Mouse (Mus musculus) MEL (cell line): Measurements from ENCODE around the gene Vps11.

Experiments
- CTCF ChIP-seq, 3 experiments: IDR thresholded peaks in 2 of 3; conservative IDR thresholded peaks in 1 of 3; 2 replicates each; pipeline ENCODE4 v1.5.1; 2011 to 2012; ENCODE audit warnings: low read length in 3 of 3, low read depth in 2 of 3, mild to moderate bottlenecking in 2 of 3, improper control_type of control experiment in 1 of 3, inconsistent platforms in 1 of 3, mixed read lengths in 1 of 3, moderate library complexity in 1 of 3; ENCODE audit not compliant: control insufficient read depth in 1 of 3, insufficient read depth in 1 of 3, poor library complexity in 1 of 3, severe bottlenecking in 1 of 3
- EP300 ChIP-seq, 2 experiments: IDR thresholded peaks; 2 replicates each; pipeline ENCODE4 v1.6.1; 2011; ENCODE audit warnings: improper control_type of control experiment in 2 of 2, low read length in 2 of 2, low read depth in 1 of 2, mild to moderate bottlenecking in 1 of 2
- MAFK ChIP-seq: IDR thresholded peaks from 2 replicates; pipeline ENCODE4 v1.6.1; 2011; ENCODE audit warnings: low read depth, mild to moderate bottlenecking, low read length, improper control_type of control experiment, borderline replicate concordance
- MAX ChIP-seq: IDR thresholded peaks from 2 replicates; pipeline ENCODE4 v1.6.1; 2011; ENCODE audit warnings: low read length, improper control_type of control experiment
- POLR2A ChIP-seq, 2 experiments: IDR thresholded peaks; 2 replicates each; pipeline ENCODE4 v1.6.1; 2011 to 2012; ENCODE audit warnings: low read length in 2 of 2, mild to moderate bottlenecking in 2 of 2, control low read depth in 1 of 2, improper control_type of control experiment in 1 of 2, low read depth in 1 of 2, moderate library complexity in 1 of 2; ENCODE audit not compliant: control insufficient read depth in 1 of 2, insufficient read depth in 1 of 2, poor library complexity in 1 of 2
- UBTF ChIP-seq: IDR thresholded peaks from 2 replicates; pipeline ENCODE4 v1.6.1; 2012; ENCODE audit warnings: low read depth, mild to moderate bottlenecking, inconsistent platforms, low read length, improper control_type of control experiment, moderate library complexity, borderline replicate concordance; ENCODE audit not compliant: insufficient read depth
- USF1 ChIP-seq: IDR thresholded peaks from 2 replicates; pipeline ENCODE4 v1.6.1; 2014; ENCODE audit warnings: low read depth, mild to moderate bottlenecking, inconsistent platforms, low read length, improper control_type of control experiment, moderate library complexity

GRCm38 (mm10) chr9:44314257-44314547, 47.3 kb downstream of the Vps11 start:
- TF ChIP-seq POLR2A (IDR thresholded peaks at IDR 0.05; ENCODE audit: control insufficient read depth in 1 of 2, insufficient read depth in 1 of 2, low read depth in 1 of 2, low read length in 2 of 2, poor library complexity in 1 of 2) (no peak), MAX (no peak), MAFK (no peak), USF1 (no peak), CTCF (IDR thresholded peaks at IDR 0.05 in 2 of 3, conservative IDR thresholded peaks at IDR 0.05 in 1 of 3; ENCODE audit: control insufficient read depth in 1 of 3, insufficient read depth in 1 of 3, low read depth in 2 of 3, low read length in 3 of 3, poor library complexity in 1 of 3, severe bottlenecking in 1 of 3) (no peak), EP300 (IDR thresholded peaks at IDR 0.05; ENCODE audit: low read depth in 1 of 2, low read length in 2 of 2) (no peak), UBTF (no peak)
